Mouse (Mus musculus): ENCODE measurements at regions not wholly inside any gene's neighbourhood (a gene's known extent, or its start where the extent isn't known, plus 50 kb on each side); places are given as distances from the start of the nearest gene placed in this dataset.

- no peaks in the 10 kb centered on the region; the same call in 1 of the 2 replicates for H3K4me1 ChIP-seq (replicated peaks; ENCODE audit: insufficient read depth, low read length)
- ATAC-seq (replicated peaks; ENCODE audit: low FRiP score, low read depth) (no peak), DNase-seq (ENCODE audit: low spot score) (no peak)
- no peak overlapping the region for H3K4me2 ChIP-seq (ENCODE audit: low read length)
- H3K27me3 ChIP-seq (ENCODE audit: insufficient read depth, low read length), result no peaks in the 10 kb centered on the region
- H3K4me3 ChIP-seq (replicated peaks; ENCODE audit: low read depth, low read length), result no peak overlapping the region
- no peaks in the 10 kb centered on the region for H3K9me3 ChIP-seq (replicated peaks; ENCODE audit: low read length)
- H3K27ac ChIP-seq, result no peak overlapping the region
- no peak for TF ChIP-seq CTCF (IDR thresholded peaks at IDR 0.05; ENCODE audit: low read depth)
- no peaks in the 10 kb centered on the region for H3K36me3 ChIP-seq (ENCODE audit: insufficient read depth, low read length)
- H3K9ac ChIP-seq (ENCODE audit: low read depth, low read length), result no peak overlapping the region
- 81% methylated on average over 4 of the region's 4 CpGs for WGBS
These were observed 96.7 kb downstream of the Evx1 start for GRCm38 (mm10) chr6:52409991-52410390.

GRCm38 (mm10) chr6:52410711-52411110, 97.4 kb downstream of the Evx1 start:
- ATAC-seq (replicated peaks; ENCODE audit: low FRiP score, low read depth) (no peak), DNase-seq (ENCODE audit: low spot score) (peak; percentile 66)
- no peak overlapping the region for H3K4me3 ChIP-seq (replicated peaks; ENCODE audit: low read depth, low read length)

GRCm38 (mm10) chr6:52411302-52411701, 98.0 kb downstream of the Evx1 start:
- TF ChIP-seq CTCF (IDR thresholded peaks at IDR 0.05; ENCODE audit: low read depth), result no peak
- no peaks in the 10 kb centered on the region for H3K36me3 ChIP-seq (ENCODE audit: insufficient read depth, low read length)
- H3K4me2 ChIP-seq (ENCODE audit: low read length), result no peak overlapping the region
- no peak overlapping the region for H3K9ac ChIP-seq (ENCODE audit: low read depth, low read length)
- H3K4me1 ChIP-seq (replicated peaks; ENCODE audit: insufficient read depth, low read length), result no peaks in the 10 kb centered on the region; the same call in 1 of the 2 replicates
- DNase-seq (ENCODE audit: low spot score) (no peak), ATAC-seq (replicated peaks; ENCODE audit: low FRiP score, low read depth) (no peak)
- WGBS, result 88% methylated on average over 2 of the region's 2 CpGs
- H3K9me3 ChIP-seq (replicated peaks; ENCODE audit: low read length), result no peaks in the 10 kb centered on the region
- H3K4me3 ChIP-seq (replicated peaks; ENCODE audit: low read depth, low read length), result no peak overlapping the region
- H3K27me3 ChIP-seq (ENCODE audit: insufficient read depth, low read length), result no peaks in the 10 kb centered on the region
- H3K27ac ChIP-seq, result no peak overlapping the region

More at GRCm38 (mm10) chr6:52410711-52411110, 97.4 kb downstream of the Evx1 start:
- no peak for TF ChIP-seq CTCF (IDR thresholded peaks at IDR 0.05; ENCODE audit: low read depth)
- H3K27me3 ChIP-seq (ENCODE audit: insufficient read depth, low read length), result no peaks in the 10 kb centered on the region
- H3K4me1 ChIP-seq (replicated peaks; ENCODE audit: insufficient read depth, low read length), result no peaks in the 10 kb centered on the region; the same call in 1 of the 2 replicates
- H3K4me2 ChIP-seq (ENCODE audit: low read length), result no peak overlapping the region
- H3K27ac ChIP-seq, result no peak overlapping the region
- H3K36me3 ChIP-seq (ENCODE audit: insufficient read depth, low read length), result no peaks in the 10 kb centered on the region
- WGBS, result 40% methylated on average over 5 of the region's 5 CpGs
- H3K9me3 ChIP-seq (replicated peaks; ENCODE audit: low read length), result no peaks in the 10 kb centered on the region
- H3K9ac ChIP-seq (ENCODE audit: low read depth, low read length), result no peak overlapping the region

- H3K27me3 ChIP-seq (ENCODE audit: insufficient read depth, low read length), result no peaks in the 10 kb centered on the region
- no peak overlapping the region for H3K9ac ChIP-seq (ENCODE audit: low read depth, low read length)
- no peak overlapping the region for H3K27ac ChIP-seq
- H3K36me3 ChIP-seq (ENCODE audit: insufficient read depth, low read length), result no peaks in the 10 kb centered on the region
- ATAC-seq (replicated peaks; ENCODE audit: low FRiP score, low read depth), result no peak
- no peak for TF ChIP-seq CTCF (IDR thresholded peaks at IDR 0.05; ENCODE audit: low read depth)
- DNase-seq (ENCODE audit: low spot score), result no peak
- H3K4me3 ChIP-seq (replicated peaks; ENCODE audit: low read depth, low read length), result no peak overlapping the region
- WGBS, result 83% methylated on average over 4 of the region's 4 CpGs
- no peak overlapping the region for H3K4me2 ChIP-seq (ENCODE audit: low read length)
- no peaks in the 10 kb centered on the region for H3K9me3 ChIP-seq (replicated peaks; ENCODE audit: low read length)
- no peaks in the 10 kb centered on the region; the same call in 1 of the 2 replicates for H3K4me1 ChIP-seq (replicated peaks; ENCODE audit: insufficient read depth, low read length)
These were observed 100.3 kb downstream of the Evx1 start for GRCm38 (mm10) chr6:52413639-52414038.

- 87% methylated on average over 14 of the region's 14 CpGs for whole genome bisulfite sequencing
These were observed 102.1 kb downstream of the Evx1 start for GRCm38 (mm10) chr6:52415341-52415946.

GRCm38 (mm10) chr6:52416491-52416890, 103.2 kb downstream of the Evx1 start:
- no peak overlapping the region for H3K27ac ChIP-seq

More at GRCm38 (mm10) chr6:52415341-52415946, 102.1 kb downstream of the Evx1 start:
- no peaks in the 10 kb centered on the region for H3K4me1 ChIP-seq (replicated peaks; ENCODE audit: insufficient read depth, low read length)
- no peak overlapping the region for H3K27ac ChIP-seq
- H3K36me3 ChIP-seq (ENCODE audit: insufficient read depth, low read length), result no peaks in the 10 kb centered on the region
- H3K9ac ChIP-seq (ENCODE audit: low read depth, low read length), result no peak overlapping the region
- H3K27me3 ChIP-seq (ENCODE audit: insufficient read depth, low read length), result no peaks in the 10 kb centered on the region
- ATAC-seq (replicated peaks; ENCODE audit: low FRiP score, low read depth) (no peak), DNase-seq (ENCODE audit: low spot score) (no peak)
- no peak overlapping the region for H3K4me3 ChIP-seq (replicated peaks; ENCODE audit: low read depth, low read length)
- TF ChIP-seq CTCF (IDR thresholded peaks at IDR 0.05; ENCODE audit: low read depth), result no peak
- H3K9me3 ChIP-seq (replicated peaks; ENCODE audit: low read length), result no peaks in the 10 kb centered on the region
- no peak overlapping the region for H3K4me2 ChIP-seq (ENCODE audit: low read length)

More at GRCm38 (mm10) chr6:52416491-52416890, 103.2 kb downstream of the Evx1 start:
- Histone ChIP-seq H3K9me3 (replicated peaks; ENCODE audit: low read length) (no peaks in the 10 kb centered on the region), H3K27me3 (ENCODE audit: insufficient read depth, low read length) (no peaks in the 10 kb centered on the region), H3K4me2 (ENCODE audit: low read length) (no peak overlapping the region), H3K9ac (ENCODE audit: low read depth, low read length) (no peak overlapping the region), H3K4me3 (replicated peaks; ENCODE audit: low read depth, low read length) (no peak overlapping the region), H3K4me1 (replicated peaks; ENCODE audit: insufficient read depth, low read length) (no peaks in the 10 kb centered on the region), H3K36me3 (ENCODE audit: insufficient read depth, low read length) (no peaks in the 10 kb centered on the region)
- ATAC-seq (replicated peaks; ENCODE audit: low FRiP score, low read depth) (no peak), DNase-seq (ENCODE audit: low spot score) (no peak)
- WGBS, result 75% methylated on average over 3 of the region's 3 CpGs
- TF ChIP-seq CTCF (IDR thresholded peaks at IDR 0.05; ENCODE audit: low read depth), result no peak

Measured in kidney, postnatal 0 days (tissue).